Mouse (Mus musculus): ENCODE measurements at regions not wholly inside any gene's neighbourhood (a gene's known extent, or its start where the extent isn't known, plus 50 kb on each side); places are given as distances from the start of the nearest gene placed in this dataset.

DNA sequence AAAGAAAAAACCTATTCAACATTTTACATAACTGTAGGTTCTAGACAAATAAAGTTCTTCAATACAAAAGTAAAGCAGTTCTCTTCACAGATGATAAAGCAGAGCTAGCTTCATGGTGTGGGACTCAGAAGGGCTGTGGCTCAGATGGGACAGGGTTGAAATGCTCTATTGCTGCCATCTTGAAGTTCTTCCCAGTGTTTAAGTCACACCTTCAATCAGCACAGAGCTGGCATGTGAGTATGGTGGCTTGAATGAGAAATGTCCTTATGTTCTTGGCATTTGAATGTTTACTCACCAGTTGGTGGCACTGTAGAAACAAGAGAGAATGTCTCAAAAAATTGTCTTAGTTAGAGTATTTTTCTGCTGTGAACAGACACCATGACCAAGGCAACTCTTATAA lies 330.9 kb upstream of the 1700056E22Rik start:
- H3K4me2 ChIP-seq, result no peak overlapping the region
- H3K4me3 ChIP-seq (replicated peaks), result no peak overlapping the region
- no peaks in the 10 kb centered on the region for H3K4me1 ChIP-seq (replicated peaks)
- H3K9me3 ChIP-seq (replicated peaks), result no peaks in the 10 kb centered on the region
- no peaks in the 10 kb centered on the region for H3K27me3 ChIP-seq
- no peak for ATAC-seq (ENCODE audit: insufficient read depth)
- H3K27ac ChIP-seq (replicated peaks), result no peak overlapping the region
- H3K9ac ChIP-seq, result no peak overlapping the region
- no peaks in the 10 kb centered on the region for H3K36me3 ChIP-seq (replicated peaks)

GRCm38 (mm10) chr1:184358226-184358568 lies 324.1 kb upstream of the 1700056E22Rik start:
- H3K4me2 ChIP-seq, result no peak overlapping the region
- no peak for ATAC-seq (ENCODE audit: insufficient read depth)
- WGBS (ENCODE audit: insufficient replicate concordance), result 46% methylated on average over 6 of the region's 6 CpGs

DNA sequence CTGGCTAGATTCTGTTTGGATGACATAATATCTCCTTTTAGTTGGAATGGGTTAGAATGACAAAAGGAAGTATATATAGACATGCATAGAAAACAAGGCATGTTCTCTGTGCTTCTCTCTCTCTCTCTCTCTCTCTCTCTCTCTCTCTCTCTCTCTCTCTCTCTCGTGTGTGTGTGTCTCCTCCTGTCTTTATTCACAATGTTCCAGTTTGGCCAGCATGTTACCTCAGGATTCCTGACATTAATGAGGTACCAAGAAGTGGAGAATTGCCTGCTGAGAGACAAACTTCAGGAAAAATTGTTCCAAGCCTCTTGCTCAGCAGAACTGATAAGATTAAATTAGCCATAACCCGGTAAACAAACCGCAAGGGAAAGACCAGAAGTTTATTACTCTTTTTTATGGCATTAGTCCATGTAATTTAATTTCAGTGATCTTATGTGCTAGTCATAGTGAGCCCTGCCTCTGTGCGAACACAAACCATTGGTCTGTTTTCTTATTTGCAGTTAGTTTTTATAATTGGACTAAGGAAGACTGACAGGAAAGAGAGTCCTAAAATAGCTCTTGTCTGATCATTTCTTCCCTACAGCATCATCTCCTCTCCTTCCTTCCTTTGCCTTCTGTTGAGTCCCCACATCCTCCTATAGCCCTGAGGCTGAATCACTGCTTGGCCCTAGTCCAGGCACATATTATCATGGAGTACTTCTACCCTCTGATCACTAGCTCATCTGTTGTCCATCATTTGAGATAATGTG lies 323.5 kb upstream of the 1700056E22Rik start:
- Histone ChIP-seq H3K4me1 (replicated peaks) (peaks cover under 1% of the 10 kb centered on the region; the same call in 1 of the 2 replicates), H3K9me3 (replicated peaks) (no peaks in the 10 kb centered on the region), H3K4me3 (replicated peaks) (no peak overlapping the region), H3K27ac (replicated peaks) (no peak overlapping the region), H3K36me3 (replicated peaks) (no peaks in the 10 kb centered on the region), H3K4me2 (no peak overlapping the region), H3K27me3 (no peaks in the 10 kb centered on the region), H3K9ac (no peak overlapping the region)
- no peak for ATAC-seq (ENCODE audit: insufficient read depth)
- 45% methylated on average over 4 of the region's 4 CpGs for WGBS (ENCODE audit: insufficient replicate concordance)

More at GRCm38 (mm10) chr1:184358226-184358568, 324.1 kb upstream of the 1700056E22Rik start:
- H3K27ac ChIP-seq (replicated peaks), result no peak overlapping the region
- H3K36me3 ChIP-seq (replicated peaks), result no peaks in the 10 kb centered on the region
- no peaks in the 10 kb centered on the region for H3K4me1 ChIP-seq (replicated peaks)
- no peaks in the 10 kb centered on the region for H3K9me3 ChIP-seq (replicated peaks)
- no peak overlapping the region for H3K9ac ChIP-seq
- no peak overlapping the region for H3K4me3 ChIP-seq (replicated peaks)
- H3K27me3 ChIP-seq, result no peaks in the 10 kb centered on the region

GRCm38 (mm10) chr1:184353832-184354449 lies 319.8 kb upstream of the 1700056E22Rik start:
- WGBS (ENCODE audit: insufficient replicate concordance), result 59% methylated on average over 8 of the region's 8 CpGs

DNA sequence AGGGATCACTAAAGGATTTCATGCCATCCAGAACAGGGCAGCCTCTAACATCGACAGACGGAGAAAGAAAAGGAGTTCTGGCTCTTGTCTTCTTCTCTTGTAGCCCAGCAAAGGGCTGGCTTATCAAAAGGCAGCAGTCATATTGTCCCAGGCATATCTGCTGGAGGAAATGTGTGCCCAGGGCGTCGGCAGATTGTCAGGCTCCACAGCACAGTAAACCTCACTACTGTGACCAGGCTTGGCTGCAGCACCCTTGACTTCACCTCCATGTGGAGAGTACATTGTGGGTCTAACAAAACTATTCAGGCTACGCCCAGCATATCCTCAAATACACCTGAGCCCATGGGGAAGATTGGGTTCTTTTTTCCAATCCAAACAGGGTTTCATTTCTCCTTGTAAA lies 317.7 kb upstream of the 1700056E22Rik start:
- no peak overlapping the region for H3K4me2 ChIP-seq
- H3K4me1 ChIP-seq (replicated peaks), result peaks cover 9% of the 10 kb centered on the region
- no peak overlapping the region for H3K9ac ChIP-seq
- ATAC-seq (ENCODE audit: insufficient read depth), result peak; percentile 82
- H3K27ac ChIP-seq (replicated peaks), result no peak overlapping the region
- H3K36me3 ChIP-seq (replicated peaks), result no peaks in the 10 kb centered on the region
- H3K4me3 ChIP-seq (replicated peaks), result no peak overlapping the region
- H3K9me3 ChIP-seq (replicated peaks), result no peaks in the 10 kb centered on the region
- 15% methylated on average over 5 of the region's 5 CpGs for WGBS (ENCODE audit: insufficient replicate concordance)
- no peaks in the 10 kb centered on the region for H3K27me3 ChIP-seq

More at GRCm38 (mm10) chr1:184353832-184354449, 319.8 kb upstream of the 1700056E22Rik start:
- no peak overlapping the region for H3K27ac ChIP-seq (replicated peaks)
- no peaks in the 10 kb centered on the region for H3K36me3 ChIP-seq (replicated peaks)
- H3K9me3 ChIP-seq (replicated peaks), result no peaks in the 10 kb centered on the region
- no peak overlapping the region for H3K4me3 ChIP-seq (replicated peaks)
- no peak for ATAC-seq (ENCODE audit: insufficient read depth)
- H3K4me1 ChIP-seq (replicated peaks), result peaks cover 9% of the 10 kb centered on the region
- H3K4me2 ChIP-seq, result no peak overlapping the region
- no peak overlapping the region for H3K9ac ChIP-seq
- no peaks in the 10 kb centered on the region for H3K27me3 ChIP-seq

DNA sequence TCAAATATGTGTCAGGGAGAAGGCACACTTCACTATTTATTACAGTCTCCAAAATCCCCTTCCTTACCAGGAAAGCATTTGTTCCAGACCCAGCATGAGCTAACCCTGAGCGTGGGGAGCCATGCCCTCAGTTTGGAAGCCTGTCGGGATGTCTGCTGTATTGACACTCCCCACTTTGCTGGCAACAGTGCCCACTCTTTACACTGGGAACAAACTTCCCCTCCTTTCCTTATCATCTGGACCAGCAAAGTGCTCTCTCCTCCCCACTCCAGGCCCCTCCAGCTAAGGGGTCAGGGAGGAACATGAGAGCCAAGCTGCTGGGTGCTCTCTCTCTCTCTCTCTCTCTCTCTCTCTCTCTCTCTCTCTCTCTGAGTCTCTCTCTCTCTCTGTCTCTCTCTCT lies 310.7 kb upstream of the 1700056E22Rik start:
- no peaks in the 10 kb centered on the region for H3K36me3 ChIP-seq (replicated peaks)
- ATAC-seq (ENCODE audit: insufficient read depth), result no peak
- WGBS (ENCODE audit: insufficient replicate concordance), result 63% methylated on average over 2 of the region's 2 CpGs

DNA sequence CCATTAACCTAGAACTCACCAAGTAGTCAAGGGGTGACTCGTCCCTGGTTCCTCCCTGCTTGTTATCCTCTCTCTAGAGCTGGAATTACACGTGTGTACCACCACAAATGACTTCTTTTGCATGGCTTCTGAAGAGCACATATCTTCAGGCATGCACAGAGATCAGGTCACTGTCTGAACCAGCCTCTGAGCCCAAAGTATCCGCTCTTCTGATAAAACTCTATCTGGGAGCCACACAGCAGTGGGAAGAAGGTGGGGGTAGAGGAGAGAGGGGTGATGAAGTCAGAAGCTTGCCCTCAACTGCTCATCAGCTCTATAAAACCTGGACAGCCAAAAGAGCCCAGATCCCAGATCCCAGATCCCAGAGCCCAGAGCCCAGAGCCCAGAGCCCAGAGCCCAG lies 301.9 kb upstream of the 1700056E22Rik start:
- Histone ChIP-seq H3K27me3 (no peaks in the 10 kb centered on the region), H3K4me1 (replicated peaks) (no peaks in the 10 kb centered on the region), H3K9ac (no peak overlapping the region), H3K4me2 (no peak overlapping the region), H3K27ac (replicated peaks) (no peak overlapping the region), H3K36me3 (replicated peaks) (no peaks in the 10 kb centered on the region), H3K4me3 (replicated peaks) (no peak overlapping the region), H3K9me3 (replicated peaks) (no peaks in the 10 kb centered on the region)
- WGBS (ENCODE audit: insufficient replicate concordance), result 46% methylated on average over 3 of the region's 3 CpGs
- no peak for ATAC-seq (ENCODE audit: insufficient read depth)

More for the DNA sequence above, 310.7 kb upstream of the 1700056E22Rik start:
- Histone ChIP-seq H3K4me2 (no peak overlapping the region), H3K9ac (no peak overlapping the region), H3K4me3 (replicated peaks) (no peak overlapping the region), H3K27me3 (no peaks in the 10 kb centered on the region), H3K27ac (replicated peaks) (no peak overlapping the region), H3K9me3 (replicated peaks) (no peaks in the 10 kb centered on the region), H3K4me1 (replicated peaks) (no peaks in the 10 kb centered on the region)

- no peak for ATAC-seq (ENCODE audit: insufficient read depth)
- Histone ChIP-seq H3K36me3 (replicated peaks) (no peaks in the 10 kb centered on the region), H3K4me2 (no peak overlapping the region), H3K27me3 (no peaks in the 10 kb centered on the region), H3K4me1 (replicated peaks) (no peaks in the 10 kb centered on the region), H3K27ac (replicated peaks) (no peak overlapping the region), H3K4me3 (replicated peaks) (no peak overlapping the region), H3K9ac (no peak overlapping the region), H3K9me3 (replicated peaks) (no peaks in the 10 kb centered on the region)
- WGBS (ENCODE audit: insufficient replicate concordance), result 51% methylated on average over 6 of the region's 6 CpGs
Observed at GRCm38 (mm10) chr1:184335281-184335680, 301.2 kb upstream of the 1700056E22Rik start.

DNA sequence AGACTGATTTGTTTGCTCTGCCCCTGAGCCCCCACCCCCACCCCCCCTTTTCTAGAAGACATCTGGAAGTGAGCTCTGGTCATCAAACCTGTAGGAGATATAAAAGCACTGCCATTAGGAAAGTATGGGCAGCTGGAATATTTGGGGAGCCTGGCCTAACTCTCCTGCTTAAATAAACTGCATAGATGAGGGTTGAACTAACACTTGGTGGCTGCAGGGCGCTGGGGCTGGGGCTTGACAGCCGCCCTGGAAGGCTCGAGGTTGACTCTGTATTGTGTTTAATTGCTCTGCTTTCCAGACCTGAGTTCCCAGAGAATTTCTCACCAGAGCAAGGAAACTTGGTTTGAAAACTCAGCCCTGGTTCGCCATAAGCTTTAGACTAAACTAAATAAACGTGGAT lies 300.7 kb upstream of the 1700056E22Rik start:
- 49% methylated on average over 5 of the region's 5 CpGs for WGBS (ENCODE audit: insufficient replicate concordance)
- Histone ChIP-seq H3K4me1 (replicated peaks) (no peaks in the 10 kb centered on the region), H3K9ac (no peak overlapping the region), H3K27me3 (no peaks in the 10 kb centered on the region), H3K4me2 (no peak overlapping the region), H3K27ac (replicated peaks) (no peak overlapping the region), H3K36me3 (replicated peaks) (no peaks in the 10 kb centered on the region), H3K9me3 (replicated peaks) (no peaks in the 10 kb centered on the region), H3K4me3 (replicated peaks) (no peak overlapping the region)
- ATAC-seq (ENCODE audit: insufficient read depth), result no peak

GRCm38 (mm10) chr1:184333086-184333485 lies 299.0 kb upstream of the 1700056E22Rik start:
- no peak overlapping the region for H3K4me2 ChIP-seq
- H3K36me3 ChIP-seq (replicated peaks), result no peaks in the 10 kb centered on the region
- no peak overlapping the region for H3K27ac ChIP-seq (replicated peaks)
- H3K4me1 ChIP-seq (replicated peaks), result no peaks in the 10 kb centered on the region
- ATAC-seq (ENCODE audit: insufficient read depth), result no peak
- H3K4me3 ChIP-seq (replicated peaks), result no peak overlapping the region
- no peak overlapping the region for H3K9ac ChIP-seq
- no peaks in the 10 kb centered on the region for H3K9me3 ChIP-seq (replicated peaks)
- H3K27me3 ChIP-seq, result no peaks in the 10 kb centered on the region
- WGBS (ENCODE audit: insufficient replicate concordance), result 67% methylated on average over 5 of the region's 5 CpGs

- WGBS (ENCODE audit: insufficient replicate concordance), result 55% methylated on average over 11 of the region's 11 CpGs
- ATAC-seq (ENCODE audit: insufficient read depth), result no peak
- no peak overlapping the region for H3K27ac ChIP-seq (replicated peaks)
Observed at GRCm38 (mm10) chr1:184330516-184331350, 296.6 kb upstream of the 1700056E22Rik start.

More at GRCm38 (mm10) chr1:184330516-184331350, 296.6 kb upstream of the 1700056E22Rik start:
- Histone ChIP-seq H3K27me3 (no peaks in the 10 kb centered on the region), H3K4me3 (replicated peaks) (no peak overlapping the region), H3K9ac (no peak overlapping the region), H3K4me1 (replicated peaks) (no peaks in the 10 kb centered on the region), H3K4me2 (no peak overlapping the region), H3K36me3 (replicated peaks) (no peaks in the 10 kb centered on the region), H3K9me3 (replicated peaks) (no peaks in the 10 kb centered on the region)
